Mouse (Mus musculus) midbrain, embryonic 12.5 days (tissue): ENCODE measurements at regions not wholly inside any gene's neighbourhood (a gene's known extent, or its start where the extent isn't known, plus 50 kb on each side); places are given as distances from the start of the nearest gene placed in this dataset.

Experiments
- ATAC-seq: fragments of 200-750 bp; cut with Nextera tagmentation; 2 replicates; pipeline ENCODE4 v1.8.0; 2017; ENCODE audit warnings: low read depth, moderate TSS enrichment, moderate library complexity; ENCODE audit not compliant: low FRiP score
- H3K27ac ChIP-seq: fragments of 300-500 bp; sonication (generic); replicated peaks from 2 replicates; pipeline ENCODE4 v1.5.1; 2016; ENCODE audit warnings: mild to moderate bottlenecking
- H3K27me3 ChIP-seq: fragments of 300-500 bp; sonication (generic); 2 replicates; pipeline ENCODE4 v1.6.1; 2016; ENCODE audit warnings: mild to moderate bottlenecking
- H3K36me3 ChIP-seq: fragments of 300-500 bp; sonication (generic); 2 replicates; pipeline ENCODE4 v1.6.1; 2016
- H3K4me1 ChIP-seq: fragments of 300-500 bp; sonication (generic); 2 replicates; pipeline ENCODE4 v1.6.1; 2016
- H3K4me2 ChIP-seq: fragments of 300-500 bp; sonication (generic); replicated peaks from 2 replicates; pipeline ENCODE4 v1.6.1; 2016; ENCODE audit warnings: mild to moderate bottlenecking, moderate library complexity
- H3K4me3 ChIP-seq: fragments of 300-500 bp; sonication (generic); 2 replicates; pipeline ENCODE4 v1.5.1; 2016; ENCODE audit warnings: mild to moderate bottlenecking
- H3K9ac ChIP-seq: fragments of 300-500 bp; sonication (generic); replicated peaks from 2 replicates; pipeline ENCODE4 v1.6.1; 2016; ENCODE audit warnings: mild to moderate bottlenecking, moderate library complexity
- H3K9me3 ChIP-seq: fragments of 300-500 bp; sonication (generic); 2 replicates; pipeline ENCODE4 v1.6.1; 2016; ENCODE audit warnings: mild to moderate bottlenecking
- WGBS: fragments of 180-500 bp; shearing (Covaris S2); methylation state at CpG from one replicate; pipeline ENCODE4 v1.1.7; 2016; 5-methylcytosine and 5-hydroxymethylcytosine counted together

DNA sequence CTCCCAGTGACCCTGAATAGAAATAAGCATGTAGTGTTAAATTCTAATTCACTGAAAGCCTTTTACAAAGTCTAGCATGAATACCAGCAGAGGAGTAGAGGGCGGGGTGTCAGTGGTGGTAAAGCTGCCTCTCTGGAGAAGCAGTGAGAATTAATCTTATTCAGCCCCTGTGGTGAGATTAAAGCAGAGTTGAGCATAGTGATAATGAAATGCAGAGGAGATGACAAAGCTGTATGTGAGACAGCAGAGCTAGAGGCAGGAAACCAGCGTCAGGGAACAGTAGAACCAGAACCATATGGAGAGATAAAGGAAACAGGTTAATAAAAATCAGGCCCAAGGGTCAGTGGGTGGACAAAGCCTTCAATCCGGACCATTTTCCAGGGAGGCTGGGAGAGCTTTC is 1827.2 kb downstream of the Poteg start:
- no peak overlapping the region for H3K4me3 ChIP-seq
- 9% methylated on average over 3 of the region's 3 CpGs for WGBS
- peaks cover 7% of the 10 kb centered on the region; the same call in 1 of the 2 replicates for H3K4me1 ChIP-seq
- H3K36me3 ChIP-seq: no peaks in the 10 kb centered on the region
- ATAC-seq: peak; percentile 69
- no peak overlapping the region for H3K4me2 ChIP-seq
- no peaks in the 10 kb centered on the region for H3K27me3 ChIP-seq
- no peaks in the 10 kb centered on the region for H3K9me3 ChIP-seq
- H3K9ac ChIP-seq: no peak overlapping the region
- no peak overlapping the region for H3K27ac ChIP-seq

DNA sequence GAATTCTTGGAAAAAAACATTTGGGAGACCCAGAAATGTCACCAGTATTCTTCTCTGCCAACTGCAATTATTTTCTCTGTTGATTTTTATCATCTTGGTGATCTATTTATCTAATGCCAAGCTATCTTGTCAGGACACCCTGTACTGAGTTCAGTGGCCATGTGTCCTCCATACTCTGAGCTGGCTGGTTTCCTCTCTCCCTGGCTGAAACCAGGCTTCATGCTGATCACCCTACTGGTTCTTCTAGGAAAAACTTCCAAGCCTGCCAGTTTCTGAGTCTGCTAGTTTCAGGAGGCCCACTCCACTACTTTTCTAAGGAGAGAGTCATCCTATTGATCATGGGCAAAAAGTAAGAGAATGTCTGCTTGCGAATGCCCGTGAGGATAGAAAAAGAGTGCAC is 1831.2 kb downstream of the Poteg start:
- 92% methylated on average over 2 of the region's 2 CpGs for WGBS
- H3K36me3 ChIP-seq: no peaks in the 10 kb centered on the region
- no peaks in the 10 kb centered on the region for H3K9me3 ChIP-seq
- H3K9ac ChIP-seq: no peak overlapping the region
- ATAC-seq: no peak
- H3K4me1 ChIP-seq: peaks cover 7% of the 10 kb centered on the region; the same call in 1 of the 2 replicates
- H3K4me3 ChIP-seq: no peak overlapping the region
- H3K27ac ChIP-seq: no peak overlapping the region
- no peaks in the 10 kb centered on the region for H3K27me3 ChIP-seq
- H3K4me2 ChIP-seq: no peak overlapping the region

DNA sequence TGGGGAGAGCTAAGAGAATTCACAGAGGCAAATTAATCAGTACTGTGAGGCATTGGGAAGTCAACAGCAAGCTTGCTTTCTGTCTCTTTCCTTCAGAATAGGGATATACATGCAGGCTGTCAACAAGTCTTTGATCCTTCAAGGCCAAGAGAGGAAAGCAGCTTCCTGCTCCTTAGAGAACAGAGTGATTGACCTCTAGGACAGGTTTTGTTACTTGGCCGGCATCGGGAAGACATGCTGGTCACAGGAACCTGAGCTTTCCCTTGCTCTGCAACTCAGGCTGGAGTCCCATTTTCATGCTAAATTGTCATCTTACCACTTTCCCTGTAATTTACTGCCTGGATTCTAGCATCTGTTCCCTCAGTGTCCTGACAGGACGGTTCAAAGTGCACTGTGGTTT is 1831.8 kb downstream of the Poteg start:
- ATAC-seq: no peak
- no peak overlapping the region for H3K27ac ChIP-seq
- 39% methylated on average over 3 of the region's 3 CpGs for WGBS

DNA sequence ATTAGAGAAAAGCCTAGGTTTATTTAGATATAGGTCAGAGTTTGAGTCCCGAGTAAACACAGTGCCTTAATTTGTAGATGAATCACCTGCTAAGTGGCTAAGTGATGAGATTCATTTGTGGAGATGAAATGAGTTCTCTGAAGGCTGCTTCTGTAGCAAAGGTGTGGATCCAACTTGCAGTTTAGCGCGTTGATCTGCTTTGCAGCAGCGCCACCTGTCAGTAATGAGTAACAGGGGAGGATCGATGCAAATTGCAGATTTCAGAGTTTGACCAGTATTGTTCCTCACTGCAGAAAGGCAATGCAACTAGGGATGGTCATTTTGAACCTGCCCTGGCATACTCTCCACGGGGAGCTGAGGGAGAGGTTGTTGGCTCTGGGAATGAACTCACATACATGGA is 1842.9 kb downstream of the Poteg start:
- Histone ChIP-seq H3K4me3 (no peak overlapping the region), H3K4me1 (no peaks in the 10 kb centered on the region), H3K27me3 (no peaks in the 10 kb centered on the region), H3K9me3 (no peaks in the 10 kb centered on the region), H3K27ac (no peak overlapping the region), H3K36me3 (no peaks in the 10 kb centered on the region), H3K9ac (no peak overlapping the region), H3K4me2 (no peak overlapping the region)
- ATAC-seq: 0 out of 2 replicates have a peak, but pooled peaks have one; percentile 34
- WGBS: 5% methylated on average over 6 of the region's 6 CpGs

More for the DNA sequence above, 1831.8 kb downstream of the Poteg start:
- Histone ChIP-seq H3K4me1 (peaks cover 7% of the 10 kb centered on the region; the same call in 1 of the 2 replicates), H3K9ac (no peak overlapping the region), H3K4me3 (no peak overlapping the region), H3K9me3 (no peaks in the 10 kb centered on the region), H3K4me2 (no peak overlapping the region), H3K27me3 (no peaks in the 10 kb centered on the region), H3K36me3 (no peaks in the 10 kb centered on the region)
